Mouse (Mus musculus) forelimb bud, embryonic 11.5 days (tissue): ENCODE data around the gene Tbc1d1.
A peak's percentile ranks its signal among the peaks of the same experiment; 100 is the strongest.

Experiments used
- DNase-seq: peaks from one replicate; pipeline ENCODE4 v3.0.0-alpha.2; 2012; ENCODE audit warnings: low read depth, low spot score

Gene Tbc1d1

GRCm38 (mm10) chr5:64382451-64383057, 226.4 kb downstream of the Tbc1d1 start:
- peak; percentile 88 for DNase-seq

GRCm38 (mm10) chr5:64383215-64383614, 227.1 kb downstream of the Tbc1d1 start:
- DNase-seq: peak; percentile 59

GRCm38 (mm10) chr5:64384546-64384945, 228.4 kb downstream of the Tbc1d1 start:
- DNase-seq: no peak

GRCm38 (mm10) chr5:64386996-64387395, 230.9 kb downstream of the Tbc1d1 start:
- DNase-seq: no peak

GRCm38 (mm10) chr5:64389202-64389929, 233.3 kb downstream of the Tbc1d1 start:
- DNase-seq: peak; percentile 33

GRCm38 (mm10) chr5:64391346-64391745, 235.2 kb downstream of the Tbc1d1 start:
- no peak for DNase-seq

- DNase-seq: no peak
These were observed 236.4 kb downstream of the Tbc1d1 start for GRCm38 (mm10) chr5:64392426-64393020.

GRCm38 (mm10) chr5:64393530-64393929, 237.4 kb downstream of the Tbc1d1 start:
- DNase-seq: no peak

- no peak for DNase-seq
These were observed 242.1 kb downstream of the Tbc1d1 start for GRCm38 (mm10) chr5:64398155-64398554.

GRCm38 (mm10) chr5:64400742-64401141, 244.6 kb downstream of the Tbc1d1 start:
- DNase-seq: no peak
